Mouse (Mus musculus): ENCODE measurements at regions not wholly inside any gene's neighbourhood (a gene's known extent, or its start where the extent isn't known, plus 50 kb on each side); places are given as distances from the start of the nearest gene placed in this dataset.
"Not testable (repeated sequence)": the region's sequence is repeated elsewhere in the genome, so short reads cannot be mapped to it uniquely, and the experiment has no call there.

- no peaks in the 10 kb centered on the region for H3K36me3 ChIP-seq (ENCODE audit: insufficient read depth, low read length)
- no peak overlapping the region for H3K27ac ChIP-seq (ENCODE audit: low read depth, low read length)
- no peak overlapping the region for H3K4me2 ChIP-seq (ENCODE audit: low read depth, low read length, poor library complexity, severe bottlenecking)
- WGBS: 76% methylated on average over 3 of the region's 3 CpGs
- no peaks in the 10 kb centered on the region for H3K4me1 ChIP-seq (ENCODE audit: insufficient read depth, low read length)
- TF ChIP-seq CTCF (IDR thresholded peaks at IDR 0.05): no peak
- DNase-seq (ENCODE audit: low spot score) (no peak), ATAC-seq (ENCODE audit: low FRiP score) (no peak)
- no peak overlapping the region for H3K4me3 ChIP-seq (ENCODE audit: low read depth, low read length)
- no peak overlapping the region for H3K9ac ChIP-seq (replicated peaks; ENCODE audit: low read length, poor library complexity, severe bottlenecking)
- no peaks in the 10 kb centered on the region for H3K27me3 ChIP-seq (ENCODE audit: insufficient read depth, low read length)
- H3K9me3 ChIP-seq (ENCODE audit: low read length): no peaks in the 10 kb centered on the region
Measured at GRCm38 (mm10) chr10:69091872-69092271, 59.4 kb upstream of the Rhobtb1 start.

- 83% methylated on average over 3 of the region's 3 CpGs for WGBS
Measured at GRCm38 (mm10) chr10:69100021-69100420, 51.2 kb upstream of the Rhobtb1 start.

GRCm38 (mm10) chr10:69100742-69101141 is 50.5 kb upstream of the Rhobtb1 start:
- not testable (repeated sequence) for H3K4me2 ChIP-seq (ENCODE audit: low read depth, low read length, poor library complexity, severe bottlenecking); ATAC-seq (ENCODE audit: low FRiP score); H3K9ac ChIP-seq (replicated peaks; ENCODE audit: low read length, poor library complexity, severe bottlenecking); H3K27me3 ChIP-seq (ENCODE audit: insufficient read depth, low read length); H3K9me3 ChIP-seq (ENCODE audit: low read length); H3K4me1 ChIP-seq (ENCODE audit: insufficient read depth, low read length); H3K27ac ChIP-seq (ENCODE audit: low read depth, low read length); H3K4me3 ChIP-seq (ENCODE audit: low read depth, low read length); DNase-seq (ENCODE audit: low spot score); H3K36me3 ChIP-seq (ENCODE audit: insufficient read depth, low read length)
- 79% methylated on average over 16 of the region's 16 CpGs for WGBS

More at GRCm38 (mm10) chr10:69100021-69100420, 51.2 kb upstream of the Rhobtb1 start:
- no peaks in the 10 kb centered on the region for H3K36me3 ChIP-seq (ENCODE audit: insufficient read depth, low read length)
- H3K4me3 ChIP-seq (ENCODE audit: low read depth, low read length): no peak overlapping the region
- DNase-seq (ENCODE audit: low spot score): no peak
- TF ChIP-seq CTCF (IDR thresholded peaks at IDR 0.05): no peak
- no peaks in the 10 kb centered on the region for H3K4me1 ChIP-seq (ENCODE audit: insufficient read depth, low read length)
- no peaks in the 10 kb centered on the region for H3K27me3 ChIP-seq (ENCODE audit: insufficient read depth, low read length)
- no peak overlapping the region for H3K9ac ChIP-seq (replicated peaks; ENCODE audit: low read length, poor library complexity, severe bottlenecking)
- H3K4me2 ChIP-seq (ENCODE audit: low read depth, low read length, poor library complexity, severe bottlenecking): no peak overlapping the region
- no peak for ATAC-seq (ENCODE audit: low FRiP score)
- no peaks in the 10 kb centered on the region for H3K9me3 ChIP-seq (ENCODE audit: low read length)
- H3K27ac ChIP-seq (ENCODE audit: low read depth, low read length): no peak overlapping the region
